Mouse (Mus musculus) myocyte (in vitro differentiated cells): ENCODE results near the gene Thg1l. TPM values are rescaled to one million over a fixed set of nuclear protein-coding genes. Genes with fewer than 3 reads are reported as not detected.

Experiments used
- H3K27me3 ChIP-seq: one replicate; pipeline ENCODE4 v1.6.1; 2011; ENCODE audit not compliant: control insufficient read depth, insufficient read depth, insufficient read length
- H3K36me3 ChIP-seq: one replicate; pipeline ENCODE4 v1.6.1; 2011; ENCODE audit not compliant: control insufficient read depth, insufficient read depth
- H3K4me2 ChIP-seq: one replicate; pipeline ENCODE4 v1.6.1; 2011; ENCODE audit warnings: low read depth, control low read depth
- H3K4me3 ChIP-seq: one replicate; pipeline ENCODE4 v1.5.1; 2011; ENCODE audit warnings: mild to moderate bottlenecking, control low read depth, moderate library complexity
- H3K79me2 ChIP-seq: one replicate; pipeline ENCODE4 v1.6.1; 2011; ENCODE audit not compliant: control insufficient read depth, insufficient read depth
- H3ac ChIP-seq: one replicate; pipeline ENCODE4 v1.6.1; 2011; ENCODE audit not compliant: control insufficient read depth, insufficient read length
- CEBPB ChIP-seq: IDR thresholded peaks from 2 replicates; pipeline ENCODE4 v1.6.1; 2011; ENCODE audit warnings: mild to moderate bottlenecking, moderate library complexity; ENCODE audit not compliant: poor library complexity, insufficient read depth, severe bottlenecking
- E2F4 ChIP-seq: IDR thresholded peaks from one replicate; pipeline ENCODE4 v1.6.1; 2011; ENCODE audit warnings: mild to moderate bottlenecking, control low read depth, moderate library complexity; ENCODE audit not compliant: insufficient read depth
- MAX ChIP-seq: IDR thresholded peaks from one replicate; pipeline ENCODE4 v1.6.1; 2011; ENCODE audit warnings: low read depth, mild to moderate bottlenecking, control low read depth
- MYOD1 ChIP-seq, 3 experiments: IDR thresholded peaks; one replicate each; pipeline ENCODE4 v1.6.1; 2011; ENCODE audit warnings: control low read depth in 2 of 3, low read depth in 2 of 3, mild to moderate bottlenecking in 2 of 3, moderate library complexity in 1 of 3; ENCODE audit not compliant: insufficient read length in 2 of 3, control insufficient read depth in 1 of 3
- MYOG ChIP-seq, 3 experiments: IDR thresholded peaks; one replicate each; pipeline ENCODE4 v1.6.1; 2011; ENCODE audit warnings: control low read depth in 2 of 3, low read depth in 2 of 3, mild to moderate bottlenecking in 2 of 3; ENCODE audit not compliant: insufficient read length in 2 of 3, control insufficient read depth in 1 of 3, insufficient read depth in 1 of 3
- POLR2A ChIP-seq: IDR thresholded peaks from one replicate; pipeline ENCODE4 v1.6.1; 2011; ENCODE audit warnings: low read depth, mild to moderate bottlenecking, control low read depth, moderate library complexity; ENCODE audit not compliant: insufficient read length
- POLR2AphosphoS2 ChIP-seq: IDR thresholded peaks from one replicate; pipeline ENCODE4 v1.6.1; 2011; ENCODE audit warnings: low read depth, control low read depth; ENCODE audit not compliant: insufficient read length
- REST ChIP-seq: IDR thresholded peaks from one replicate; pipeline ENCODE4 v1.6.1; 2011; ENCODE audit warnings: mild to moderate bottlenecking, control low read depth, moderate library complexity; ENCODE audit not compliant: insufficient read depth, insufficient read length
- SRF ChIP-seq: IDR thresholded peaks from one replicate; pipeline ENCODE4 v1.6.1; 2011; ENCODE audit warnings: low read depth; ENCODE audit not compliant: control insufficient read depth, insufficient read length
- TCF12 ChIP-seq: IDR thresholded peaks from one replicate; pipeline ENCODE4 v1.6.1; 2011; ENCODE audit warnings: mild to moderate bottlenecking, control low read depth; ENCODE audit not compliant: poor library complexity, insufficient read depth, severe bottlenecking
- TCF3 ChIP-seq: IDR thresholded peaks from one replicate; pipeline ENCODE4 v1.6.1; 2011; ENCODE audit warnings: low read depth, control low read depth; ENCODE audit not compliant: insufficient read length
- USF1 ChIP-seq: IDR thresholded peaks from one replicate; pipeline ENCODE4 v1.6.1; 2011; ENCODE audit warnings: low read depth, mild to moderate bottlenecking, control low read depth, moderate library complexity
- polyA plus RNA-seq: library from polyadenylated mRNA; unstranded; fragments of >200 nt; fragmentation: generic; extraction: Trizol; gene quantifications from one replicate; pipeline ENCODE4 v1.2.1, GENCODE M21; 2012; ENCODE audit warnings: missing spikeins

Thg1l gene
- polyA plus RNA-seq, 1 experiment = 14.8 TPM

DNA sequence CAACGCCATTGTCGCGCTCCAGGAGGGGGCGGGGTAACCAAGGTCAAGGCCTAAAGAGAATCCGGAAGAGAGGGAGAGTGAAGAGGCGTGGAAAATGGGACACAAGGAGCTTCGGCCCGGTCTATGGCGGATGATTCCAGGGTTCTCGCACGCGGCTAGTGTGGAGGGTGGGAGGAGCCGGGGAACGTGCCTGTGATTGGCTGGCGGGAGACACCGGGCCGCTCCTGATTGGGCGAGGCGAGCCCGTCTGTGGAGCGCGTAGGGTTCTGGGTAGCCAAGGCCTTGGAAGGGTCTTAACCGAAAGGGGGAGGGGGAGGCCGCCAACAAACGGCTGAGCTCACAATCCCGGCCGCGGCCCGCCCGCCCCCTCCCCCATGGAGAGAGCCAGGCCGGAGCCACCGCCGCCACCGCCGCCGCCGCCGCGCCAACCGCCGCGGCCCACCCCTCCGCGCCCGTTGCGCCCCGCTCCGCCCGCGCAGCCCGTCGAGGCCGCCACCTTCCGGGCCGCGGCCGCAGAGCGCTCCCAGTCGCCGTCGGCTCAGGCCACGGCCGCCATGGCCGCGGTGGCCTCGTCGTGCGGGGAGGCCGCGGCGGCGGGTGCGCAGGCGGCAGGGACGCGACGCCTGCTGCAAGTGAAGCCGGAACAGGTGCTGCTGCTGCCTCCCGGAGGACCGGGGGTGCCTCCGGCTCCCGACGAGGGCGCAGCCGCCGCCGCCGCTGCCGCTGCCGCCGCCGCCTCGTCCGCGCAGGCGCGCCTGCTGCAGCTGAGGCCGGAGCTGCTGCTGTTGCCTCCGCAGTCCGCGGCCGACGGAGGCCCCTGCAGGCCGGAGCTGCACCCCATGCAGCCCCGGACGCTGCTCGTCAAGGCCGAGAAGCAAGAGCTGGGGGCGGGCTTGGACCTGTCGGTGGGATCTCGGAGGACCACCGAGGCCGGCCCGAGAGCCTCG, 24.9 kb upstream of the Thg1l start, which contains the start of gene Sox30:
Sox30 (plus strand) TSS at position 365 of the 947 bp plus-strand sequence.
- no peaks in the 10 kb centered on the region for H3K79me2 ChIP-seq
- H3K4me2 ChIP-seq = no peak within 1 kb of the TSS
- H3K4me3 ChIP-seq = no peak within 1 kb of the TSS
- no peaks in the 10 kb centered on the region for H3K27me3 ChIP-seq
- no peaks in the 10 kb centered on the region for H3K36me3 ChIP-seq
- H3ac ChIP-seq = no peak within 1 kb of the TSS
- TF ChIP-seq TCF3 (no peak), SRF (no peak)

DNA sequence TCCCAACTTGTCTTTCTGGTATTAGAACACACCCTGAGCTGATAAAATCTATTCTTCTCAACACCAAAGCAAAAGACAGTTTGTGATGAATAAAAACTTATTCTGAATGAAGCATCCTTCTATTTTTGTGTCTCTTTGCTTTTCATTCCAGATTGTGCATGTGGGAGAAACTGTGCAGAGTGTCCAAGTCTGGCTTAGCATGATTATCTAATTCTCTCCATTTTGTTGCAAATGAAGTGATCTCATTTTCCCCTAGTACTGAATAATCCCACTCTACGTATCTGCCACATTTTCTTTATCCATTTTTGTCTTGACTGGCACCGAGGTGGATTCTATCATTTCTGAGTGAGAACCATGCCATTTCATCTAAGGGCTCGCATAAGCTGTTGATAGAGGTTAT, 20.8 kb upstream of the Thg1l start:
- H3ac ChIP-seq = no peak overlapping the region
- TF ChIP-seq TCF12 (no peak), REST (no peak), E2F4 (no peak), USF1 (no peak), MAX (no peak), CEBPB (no peak), SRF (no peak), TCF3 (no peak), POLR2A (no peak), MYOG (IDR thresholded peaks at IDR 0.05; ENCODE audit: control insufficient read depth in 1 of 3, insufficient read depth in 1 of 3, insufficient read length in 2 of 3, low read depth in 2 of 3) (no peak), MYOD1 (IDR thresholded peaks at IDR 0.05; ENCODE audit: control insufficient read depth in 1 of 3, insufficient read length in 2 of 3, low read depth in 2 of 3) (no peak), POLR2AphosphoS2 (no peak)
- H3K27me3 ChIP-seq = no peaks in the 10 kb centered on the region
- no peak overlapping the region for H3K4me2 ChIP-seq
- H3K79me2 ChIP-seq = no peaks in the 10 kb centered on the region
- H3K36me3 ChIP-seq = no peaks in the 10 kb centered on the region
- no peak overlapping the region for H3K4me3 ChIP-seq

DNA sequence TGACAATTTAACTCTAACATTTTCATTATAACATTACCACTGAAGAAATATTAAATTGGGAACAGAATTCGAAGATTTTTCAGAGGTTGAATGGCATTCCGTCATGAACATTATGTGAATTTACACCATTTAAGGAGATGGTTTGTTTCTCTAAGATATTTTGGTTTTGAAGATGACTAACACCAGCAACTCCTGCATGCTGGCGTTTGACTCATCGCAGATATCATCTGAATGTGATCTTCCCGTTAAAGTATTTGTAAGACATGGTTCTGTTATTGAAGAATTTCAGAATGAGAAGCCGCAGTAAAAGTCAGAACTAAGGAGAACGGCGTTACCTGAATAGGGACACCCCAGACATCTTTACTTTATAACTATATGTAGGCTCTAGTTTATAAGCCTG, 19.2 kb upstream of the Thg1l start:
- Histone ChIP-seq H3K27me3 (no peaks in the 10 kb centered on the region), H3K4me2 (peak overlapping the region; percentile 53), H3K79me2 (no peaks in the 10 kb centered on the region), H3K4me3 (no peak overlapping the region), H3K36me3 (no peaks in the 10 kb centered on the region), H3ac (no peak overlapping the region)
- TF ChIP-seq REST = no peak
- TF ChIP-seq MYOG (IDR thresholded peaks at IDR 0.05; ENCODE audit: control insufficient read depth in 1 of 3, insufficient read depth in 1 of 3, insufficient read length in 2 of 3, low read depth in 2 of 3) = no peak
- TF ChIP-seq POLR2A = no peak
- no peak for TF ChIP-seq CEBPB
- TF ChIP-seq E2F4 = no peak
- no peak for TF ChIP-seq TCF3
- TF ChIP-seq USF1 = no peak

DNA sequence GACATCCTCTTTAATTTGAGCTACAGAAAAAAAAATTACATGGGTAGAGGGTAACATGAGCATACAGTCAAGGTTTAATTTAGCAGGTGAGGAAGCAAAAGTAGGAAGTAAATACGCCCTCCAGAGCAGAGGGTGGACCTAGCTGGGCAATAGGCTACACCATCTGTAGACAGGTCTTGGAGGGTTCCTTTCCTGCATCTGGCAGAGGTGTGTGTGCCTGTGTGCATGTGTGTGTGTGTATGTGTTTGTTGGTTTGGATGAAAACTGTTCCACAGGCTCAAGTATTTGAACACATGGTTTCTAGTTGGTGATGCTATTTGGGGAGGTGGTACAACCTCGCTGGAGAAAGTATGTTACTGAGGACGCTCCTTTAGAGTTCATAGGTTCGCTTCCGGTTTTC, 18.3 kb upstream of the Thg1l start:
- Histone ChIP-seq H3K4me3 (no peak overlapping the region), H3ac (no peak overlapping the region), H3K27me3 (no peaks in the 10 kb centered on the region), H3K4me2 (peak overlapping the region; percentile 53), H3K36me3 (no peaks in the 10 kb centered on the region), H3K79me2 (no peaks in the 10 kb centered on the region)
- TF ChIP-seq CEBPB (no peak), POLR2AphosphoS2 (no peak), SRF (no peak), MYOD1 (IDR thresholded peaks at IDR 0.05; ENCODE audit: control insufficient read depth in 1 of 3, insufficient read length in 2 of 3, low read depth in 2 of 3) (no peak), USF1 (no peak), TCF3 (no peak), E2F4 (no peak), TCF12 (no peak), MAX (no peak), MYOG (IDR thresholded peaks at IDR 0.05; ENCODE audit: control insufficient read depth in 1 of 3, insufficient read depth in 1 of 3, insufficient read length in 2 of 3, low read depth in 2 of 3) (no peak), POLR2A (no peak), REST (no peak)

DNA sequence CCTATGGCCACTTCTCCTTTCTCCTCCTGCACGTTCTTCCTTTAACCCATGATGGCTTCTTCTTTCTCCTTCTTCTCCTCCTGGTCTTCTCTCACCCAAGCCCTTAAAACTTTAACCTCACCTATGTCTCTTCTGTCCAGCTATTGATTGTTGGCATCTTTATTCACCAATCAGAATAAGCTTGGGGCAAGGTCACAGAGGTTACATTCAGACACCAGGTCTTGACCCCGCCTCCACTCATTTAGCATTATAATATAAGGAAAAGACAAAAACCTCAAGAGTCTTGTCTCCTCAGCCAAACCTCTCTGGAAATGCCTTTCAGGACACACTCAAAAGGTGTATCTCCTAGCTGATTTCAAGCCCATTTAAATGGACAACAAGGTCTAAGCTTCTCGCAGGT, 13.2 kb upstream of the Thg1l start:
- TF ChIP-seq E2F4 = no peak
- TF ChIP-seq SRF = no peak
- Histone ChIP-seq H3K4me3 (no peak overlapping the region), H3K79me2 (no peaks in the 10 kb centered on the region), H3K4me2 (no peak overlapping the region), H3ac (no peak overlapping the region), H3K27me3 (no peaks in the 10 kb centered on the region), H3K36me3 (no peaks in the 10 kb centered on the region)
